Mouse (Mus musculus) olfactory bulb, adult 2 months (tissue): ENCODE data around the gene Aco1.

Experiments used
- CTCF ChIP-seq: fragments of 200-500 bp; IDR thresholded peaks from 2 replicates; pipeline ENCODE4 v1.5.1; 2012; ENCODE audit warnings: low read depth, mild to moderate bottlenecking, low read length, moderate library complexity; ENCODE audit not compliant: insufficient read depth
- POLR2A ChIP-seq: fragments of 200-500 bp; IDR thresholded peaks from 2 replicates; pipeline ENCODE4 v1.6.1; 2012; ENCODE audit warnings: mild to moderate bottlenecking, low read depth, low read length, moderate library complexity; ENCODE audit not compliant: insufficient read depth

- TF ChIP-seq POLR2A, result no peak
- no peak for TF ChIP-seq CTCF
Measured at GRCm38 (mm10) chr4:40220437-40220836, 77.6 kb downstream of the Aco1 start.
